ENCODE assay signal across 18 mouse cellular contexts in genomic region chr3:105648889-105649567, GRCm38 (mm10). TPM values are rescaled to one million over a fixed set of nuclear protein-coding genes. Genes with fewer than 3 reads are reported as not detected.
DNase-seq lines count a peak whose midpoint lies in the region; ATAC-seq lines count a peak whose summit lies in the region.
"Had no signal": no experiment of that assay in that cellular context is flagged by ENCODE, and none has a peak within 500 bp of the region (broad histone marks: within the 10 kb centered on the region; RNA-seq: fewer than 3 reads in every experiment).

No protein-coding gene starts in this region.

- H3K27ac ChIP-seq in hindbrain, embryonic 13.5 days = no peak overlapping the region
- no peak overlapping the region for H3K27ac ChIP-seq in hindbrain, embryonic 10.5 days
- no peak overlapping the region for H3K27ac ChIP-seq in midbrain, embryonic 15.5 days
- H3K27ac ChIP-seq: embryonic facial prominence, embryonic 15.5 days; heart, embryonic 15.5 days; limb, embryonic 13.5 days; liver, embryonic 13.5 days; stomach, postnatal 0 days had no signal

- no peak overlapping the region for H3K9ac ChIP-seq in hindbrain, embryonic 13.5 days
- H3K9ac ChIP-seq in midbrain, embryonic 15.5 days = no peak overlapping the region
- H3K9ac ChIP-seq: embryonic facial prominence, embryonic 15.5 days; heart, embryonic 15.5 days; limb, embryonic 13.5 days; liver, embryonic 13.5 days; lung, embryonic 14.5 days had no signal

- H3K4me2 ChIP-seq in hindbrain, embryonic 13.5 days = no peak overlapping the region
- H3K4me2 ChIP-seq in midbrain, embryonic 15.5 days = no peak overlapping the region
- H3K4me2 ChIP-seq: embryonic facial prominence, embryonic 15.5 days; heart, embryonic 15.5 days; limb, embryonic 13.5 days; liver, embryonic 13.5 days; lung, embryonic 14.5 days had no signal

- no peak overlapping the region for H3K4me3 ChIP-seq in hindbrain, embryonic 13.5 days
- no peak overlapping the region for H3K4me3 ChIP-seq in hindbrain, embryonic 10.5 days
- no peak overlapping the region for H3K4me3 ChIP-seq in midbrain, embryonic 15.5 days
- H3K4me3 ChIP-seq: embryonic facial prominence, embryonic 15.5 days; heart, embryonic 15.5 days; limb, embryonic 13.5 days; liver, embryonic 13.5 days had no signal

- ATAC-seq in hindbrain, embryonic 13.5 days (ENCODE audit: low FRiP score) = 0 out of 2 replicates have a peak, but pooled peaks have one; percentile 28
- peak; percentile 56; the same call in 1 of the 2 replicates for ATAC-seq in midbrain, embryonic 15.5 days (replicated peaks)

- WGBS in hindbrain, embryonic 13.5 days = 77% methylated on average over 8 of the region's 8 CpGs
- WGBS in hindbrain, embryonic 10.5 days = 82% methylated on average over 8 of the region's 8 CpGs
- WGBS in midbrain, embryonic 15.5 days = 63% methylated on average over 8 of the region's 8 CpGs

- intact Hi-C loops in heart, postnatal 25 days (cut with DNase I) = loop anchor here (10.0 kb wide), 1 partner anchor 484 kb away; no protein-coding TSS in a partner anchor
- intact Hi-C loops in left cerebral cortex, postnatal 14 days (cut with DNase I) = no loop called here

- H3K9me3 ChIP-seq in hindbrain, embryonic 13.5 days = no peaks in the 10 kb centered on the region
- H3K9me3 ChIP-seq in hindbrain, embryonic 10.5 days = no peaks in the 10 kb centered on the region
- no peaks in the 10 kb centered on the region for H3K9me3 ChIP-seq in midbrain, embryonic 15.5 days
- H3K9me3 ChIP-seq: embryonic facial prominence, embryonic 15.5 days; heart, embryonic 15.5 days; limb, embryonic 13.5 days; liver, embryonic 13.5 days had no signal

- no peaks in the 10 kb centered on the region for H3K27me3 ChIP-seq in hindbrain, embryonic 13.5 days
- no peaks in the 10 kb centered on the region for H3K27me3 ChIP-seq in hindbrain, embryonic 10.5 days (ENCODE audit: insufficient read depth, poor library complexity, severe bottlenecking)
- H3K27me3 ChIP-seq in midbrain, embryonic 15.5 days (replicated peaks) = no peaks in the 10 kb centered on the region
- H3K27me3 ChIP-seq: embryonic facial prominence, embryonic 15.5 days; heart, embryonic 15.5 days; limb, embryonic 13.5 days; liver, embryonic 13.5 days had no signal

- H3K36me3 ChIP-seq in hindbrain, embryonic 13.5 days = no peaks in the 10 kb centered on the region
- no peaks in the 10 kb centered on the region for H3K36me3 ChIP-seq in hindbrain, embryonic 10.5 days
- H3K36me3 ChIP-seq in midbrain, embryonic 15.5 days (replicated peaks) = no peaks in the 10 kb centered on the region
- H3K36me3 ChIP-seq: embryonic facial prominence, embryonic 15.5 days; heart, embryonic 15.5 days; limb, embryonic 13.5 days; liver, embryonic 13.5 days had no signal

- no peak for DNase-seq in hindbrain, embryonic 10.5 days (ENCODE audit: low spot score)
- DNase-seq in retina, postnatal 1 day = peak; percentile 76
- DNase-seq in retina, embryonic 14.5 days (ENCODE audit: low spot score) = no peak
- DNase-seq in heart, postnatal 25 days (ENCODE audit: low spot score) = no peak
- DNase-seq in left cerebral cortex, postnatal 14 days (ENCODE audit: low spot score in 2 of 2) = no peak
- DNase-seq: cerebellum, adult 9-11 months; gastrocnemius, postnatal 25 days; kidney, adult 11 months; liver, embryonic 13.5 days; lung, embryonic 14.5 days; lung, postnatal 36 days; right cerebral cortex, postnatal 4 days had no signal

- no peaks in the 10 kb centered on the region for H3K4me1 ChIP-seq in hindbrain, embryonic 13.5 days (replicated peaks)
- H3K4me1 ChIP-seq in hindbrain, embryonic 10.5 days (replicated peaks) = no peaks in the 10 kb centered on the region
- no peaks in the 10 kb centered on the region for H3K4me1 ChIP-seq in midbrain, embryonic 15.5 days
- H3K4me1 ChIP-seq: embryonic facial prominence, embryonic 15.5 days; heart, embryonic 15.5 days; limb, embryonic 13.5 days; liver, embryonic 13.5 days had no signal

RNA-seq across cellular contexts. Expression of gene Ddx20, which starts 38.3 kb away (rescaled TPM):
- 26.4 and 27.4 TPM in 2 replicates for polyA plus RNA-seq in hindbrain, embryonic 13.5 days (2015; fragmentation: Nextera tagmentation; extraction: Ambion mirVana)
- 42.0 and 49.6 TPM in 2 replicates for polyA plus RNA-seq in hindbrain, embryonic 10.5 days (2016; fragmentation: Nextera tagmentation; extraction: Ambion mirVana)
- 25.9 and 26.3 TPM in 2 replicates for polyA plus RNA-seq in midbrain, embryonic 15.5 days (2015; fragmentation: Nextera tagmentation; extraction: Ambion mirVana)
- total RNA-seq in heart, postnatal 25 days (2021) = 10 to 100 TPM in 1 of 2 experiments, 1 to 10 TPM in 1; 9.0 to 10.2 TPM
- total RNA-seq in left cerebral cortex, postnatal 14 days (2021) = 10 to 100 TPM; 11.1 to 11.4 TPM

RNA-seq across cellular contexts. Expression of gene Inka2, which starts 55.4 kb away (rescaled TPM):
- polyA plus RNA-seq in hindbrain, embryonic 13.5 days (2015; fragmentation: Nextera tagmentation; extraction: Ambion mirVana) = 4.8 and 5.2 TPM in 2 replicates
- 2.1 and 4.3 TPM in 2 replicates for polyA plus RNA-seq in hindbrain, embryonic 10.5 days (2016; fragmentation: Nextera tagmentation; extraction: Ambion mirVana)
- 4.8 and 6.0 TPM in 2 replicates for polyA plus RNA-seq in midbrain, embryonic 15.5 days (2015; fragmentation: Nextera tagmentation; extraction: Ambion mirVana)
- 10 to 100 TPM; 18.8 to 25.7 TPM for total RNA-seq in heart, postnatal 25 days (2021)
- 100 to 1,000 TPM in 1 of 2 experiments, 10 to 100 TPM in 1; 75.4 to 105 TPM for total RNA-seq in left cerebral cortex, postnatal 14 days (2021)
